Mouse (Mus musculus) forebrain, embryonic 13.5 days (tissue): ENCODE measurements around the gene Luc7l. TPM values are rescaled to one million over a fixed set of nuclear protein-coding genes. Genes with fewer than 3 reads are reported as not detected.

Source experiments
- polyA plus RNA-seq: library from polyadenylated mRNA; unstranded; fragments of >200 nt; fragmentation: Nextera tagmentation; extraction: Ambion mirVana; gene quantifications from 2 replicates; pipeline ENCODE4 v1.2.1, GENCODE M21; 2015

Luc7l gene
- polyA plus RNA-seq, 1 experiment from 2014 or later: 121 TPM

Other genes starting within 250 kb of the Luc7l start
- 22.7 and 24.4 TPM in 2 replicates for gene Rab11fip3, start 183.3 kb upstream of the Luc7l start, polyA plus RNA-seq
- gene Decr2, start 162.6 kb upstream of the Luc7l start, polyA plus RNA-seq: 25.8 and 25.9 TPM in 2 replicates
- gene Nme4, start 157.3 kb upstream of the Luc7l start, polyA plus RNA-seq: 53.0 and 55.8 TPM in 2 replicates
- gene Tmem8, start 139.6 kb upstream of the Luc7l start, polyA plus RNA-seq: 1.5 and 1.9 TPM in 2 replicates
- 230 and 241 TPM in 2 replicates for gene Mrpl28, start 129.4 kb upstream of the Luc7l start, polyA plus RNA-seq
- gene Axin1, start 114.2 kb upstream of the Luc7l start, polyA plus RNA-seq: 9.3 and 12.1 TPM in 2 replicates
- not detected in 2 replicates for gene Pdia2, start 53.8 kb upstream of the Luc7l start, polyA plus RNA-seq
- 0.72 and 1.3 TPM in 2 replicates for gene Rgs11, start 49.9 kb upstream of the Luc7l start, polyA plus RNA-seq
- gene Arhgdig, start 45.1 kb upstream of the Luc7l start, polyA plus RNA-seq: 10.0 and 11.4 TPM in 2 replicates
- 17.5 and 21.7 TPM in 2 replicates for gene Fam234a, start 8.7 kb upstream of the Luc7l start, polyA plus RNA-seq
- gene Neurl1b, start 161.9 kb downstream of the Luc7l start, polyA plus RNA-seq: 1.2 and 1.7 TPM in 2 replicates